Mouse (Mus musculus) right cerebral cortex, postnatal 25 days (tissue): Measurements from ENCODE around the gene Map3k5.

Source experiments
- DNase-seq: peaks from one replicate; pipeline ENCODE4 v3.0.0; 2022

Map3k5 gene

GRCm38 (mm10) chr10:20166797-20167196 lies 232.5 kb downstream of the Map3k5 start:
- peak; percentile 38 for DNase-seq

- DNase-seq = no peak
Measured at GRCm38 (mm10) chr10:20167467-20167866, 233.2 kb downstream of the Map3k5 start.

DNA sequence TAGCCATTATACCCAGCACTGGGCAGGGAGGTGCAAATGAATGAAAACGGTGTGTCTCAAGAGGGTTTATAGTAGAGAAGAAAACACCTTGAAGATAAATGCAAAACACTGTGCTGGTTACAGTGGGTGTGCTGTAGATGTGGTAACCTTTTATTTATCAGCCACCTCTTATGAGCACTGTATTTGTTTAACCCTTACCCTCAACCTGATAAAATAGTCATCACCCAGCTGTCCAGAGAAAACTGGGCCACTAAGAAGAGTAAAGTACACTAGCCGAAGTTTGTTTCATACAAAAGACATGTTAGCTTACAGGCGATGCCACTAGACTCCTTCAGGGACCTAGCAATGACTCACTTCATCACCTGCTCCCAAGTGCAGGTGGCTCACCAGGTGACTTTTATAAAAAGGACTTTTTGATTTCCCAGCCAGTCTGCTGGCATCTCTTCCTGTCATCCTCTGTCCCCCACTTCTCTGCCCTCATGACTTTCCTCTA lies 235.0 kb downstream of the Map3k5 start:
- no peak for DNase-seq

GRCm38 (mm10) chr10:20169927-20170604 lies 235.8 kb downstream of the Map3k5 start:
- no peak for DNase-seq

DNA sequence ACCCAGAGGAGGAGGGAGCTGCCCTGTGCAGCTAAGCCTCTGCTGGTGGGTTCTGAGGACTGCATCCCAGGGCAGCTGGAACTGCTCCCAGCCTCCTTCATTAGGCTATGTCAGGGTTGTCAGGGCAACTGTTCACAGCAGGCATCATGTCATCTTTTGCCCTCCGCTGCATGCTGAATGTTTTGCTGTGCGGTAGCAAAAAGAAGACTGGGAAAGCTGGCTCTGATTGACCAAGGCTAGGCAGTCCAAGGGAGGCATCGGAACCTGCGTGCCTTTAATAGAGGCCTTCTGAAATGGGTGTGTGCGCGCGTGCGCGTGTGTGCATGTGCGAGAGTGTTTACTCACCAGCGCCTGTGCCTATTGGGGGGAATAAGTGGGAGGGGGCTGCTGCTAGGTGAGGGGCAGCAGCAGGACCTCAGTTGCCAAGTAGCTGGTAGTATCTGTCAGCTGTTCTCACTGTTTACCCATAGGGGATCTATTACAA lies 236.4 kb downstream of the Map3k5 start:
- peak; percentile 84 for DNase-seq

DNA sequence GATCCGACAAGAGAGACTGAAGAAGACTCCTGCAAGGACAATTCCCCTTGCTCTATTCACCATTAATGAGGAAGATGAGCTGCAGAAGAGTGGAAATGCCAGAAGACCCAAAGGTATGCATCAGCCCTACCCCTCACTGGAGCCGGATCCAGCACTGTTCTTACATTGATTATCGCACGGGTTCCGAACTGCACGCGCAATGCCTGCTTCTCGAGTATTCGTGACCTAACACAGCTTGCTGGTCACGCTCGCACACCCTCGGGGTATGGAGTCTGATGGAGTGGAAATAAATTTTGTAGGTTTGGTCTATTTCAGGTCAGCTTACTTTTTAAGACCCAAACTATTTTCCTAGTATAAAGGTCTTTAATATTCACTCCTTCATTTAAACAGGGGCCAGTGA lies 236.9 kb downstream of the Map3k5 start:
- DNase-seq = peak; percentile 45

DNA sequence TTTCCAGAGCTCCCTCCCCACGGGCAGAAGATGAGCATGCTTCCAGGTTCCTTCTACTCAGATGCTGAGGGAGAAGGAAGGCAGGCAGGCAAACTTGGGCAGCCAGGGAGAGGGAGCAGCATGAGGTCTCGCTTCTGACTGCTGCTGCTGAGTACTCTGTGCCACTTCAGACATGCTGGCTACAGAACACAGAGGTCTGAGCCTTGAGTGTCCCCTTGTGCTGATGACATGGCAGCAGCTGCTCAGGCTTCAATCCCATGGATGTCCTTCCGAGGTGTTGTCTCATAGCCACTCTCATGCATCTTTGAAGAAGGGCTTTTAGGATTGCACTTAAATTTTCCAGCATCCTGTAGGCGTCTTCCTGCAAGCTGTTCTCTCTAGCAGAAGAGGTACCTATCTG lies 237.5 kb downstream of the Map3k5 start:
- DNase-seq = peak; percentile 34

DNA sequence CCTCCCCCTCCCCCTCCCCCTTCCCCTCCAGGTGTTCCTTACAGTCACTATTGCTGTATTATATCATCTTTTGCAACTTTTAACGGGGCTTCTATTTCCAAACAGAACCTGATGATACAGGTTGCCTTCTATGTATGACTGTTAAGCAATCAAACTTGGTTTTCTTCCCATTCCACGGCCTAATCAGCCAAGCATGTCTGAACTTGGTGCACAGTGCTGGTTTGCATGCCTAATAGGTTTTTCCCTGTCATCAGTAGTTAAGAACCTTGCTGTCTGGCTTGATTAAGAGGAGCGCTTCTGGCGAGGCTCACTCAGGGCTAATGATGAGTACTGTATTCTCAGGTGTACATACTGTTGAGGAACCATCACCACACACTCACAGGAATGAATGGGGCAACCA lies 239.5 kb downstream of the Map3k5 start:
- DNase-seq = no peak

DNA sequence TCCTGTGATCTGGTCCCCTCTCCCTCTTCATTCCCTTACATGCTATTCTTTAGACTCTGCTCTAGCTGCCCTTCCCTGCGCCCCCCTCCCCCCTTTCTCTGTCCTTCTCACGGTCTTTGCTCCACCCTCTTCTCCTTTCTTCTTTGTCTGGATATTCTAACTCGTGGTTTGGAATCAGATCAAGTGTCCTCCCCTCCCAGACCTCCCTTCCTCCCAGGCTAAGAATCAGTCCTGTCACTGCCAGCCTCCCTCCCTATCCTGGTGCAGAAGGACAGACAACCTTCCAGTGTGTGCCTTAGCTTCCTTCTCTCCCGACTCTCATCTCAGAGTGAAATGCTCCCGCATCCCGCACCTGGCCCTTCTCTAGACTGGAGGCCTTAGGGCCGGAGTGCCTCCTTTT lies 241.8 kb downstream of the Map3k5 start:
- no peak for DNase-seq

DNA sequence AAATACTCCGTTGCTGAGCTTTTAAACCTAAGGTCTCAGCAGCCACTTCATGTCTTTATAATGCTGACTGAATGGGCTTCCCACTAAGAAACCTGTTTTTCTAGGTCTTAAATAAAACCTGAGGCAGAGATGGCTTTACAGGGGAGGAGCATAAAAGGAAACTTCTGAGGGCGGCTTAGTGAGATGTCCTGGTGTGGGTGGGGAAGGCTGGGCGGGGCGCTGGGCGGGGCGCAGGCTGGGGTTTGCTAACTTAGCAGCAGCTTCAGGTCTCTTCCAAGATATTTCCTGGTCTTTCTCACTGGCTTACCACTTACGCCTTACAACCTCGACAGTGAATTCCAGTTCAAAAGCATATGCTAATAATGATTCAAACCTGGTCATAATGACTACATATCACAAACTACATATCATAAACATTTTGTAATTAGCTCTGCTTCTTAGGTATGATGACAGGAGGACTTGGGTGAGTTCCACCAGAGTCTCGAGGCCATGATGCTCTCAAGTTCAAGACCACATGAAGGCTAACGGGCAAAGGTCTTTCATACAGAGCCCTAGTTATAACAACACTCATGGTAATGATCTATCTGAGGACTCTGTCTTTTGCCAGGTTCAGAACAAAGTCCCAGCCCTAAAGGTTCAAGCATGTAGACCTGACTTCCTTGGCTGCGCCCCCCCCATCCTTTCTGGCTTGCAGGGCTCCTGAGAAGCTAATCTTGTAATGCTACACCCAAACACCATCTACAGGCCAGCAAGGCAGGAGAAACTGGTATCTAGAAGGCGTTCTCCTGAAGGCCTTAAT lies 244.7 kb downstream of the Map3k5 start:
- no peak for DNase-seq

DNA sequence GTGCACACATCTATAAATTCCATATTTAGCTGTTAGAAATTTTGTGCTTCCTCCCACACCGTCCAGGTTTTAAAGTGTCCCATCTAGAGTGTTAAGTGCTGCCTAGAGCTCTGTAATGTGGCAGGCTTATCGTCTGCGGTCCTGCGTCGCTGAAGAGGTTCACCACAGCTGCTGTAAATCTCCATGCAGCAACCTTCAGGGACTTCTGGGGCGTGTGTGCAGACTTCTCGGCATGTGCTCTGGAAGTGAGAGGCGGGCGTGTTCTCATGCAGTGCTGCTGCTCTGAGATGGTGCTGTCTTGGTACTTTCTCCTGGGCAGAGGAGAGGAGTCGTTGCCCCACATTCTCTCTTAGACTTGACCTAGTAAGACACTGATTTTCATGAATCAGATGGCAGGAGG lies 246.9 kb downstream of the Map3k5 start:
- DNase-seq = no peak

DNA sequence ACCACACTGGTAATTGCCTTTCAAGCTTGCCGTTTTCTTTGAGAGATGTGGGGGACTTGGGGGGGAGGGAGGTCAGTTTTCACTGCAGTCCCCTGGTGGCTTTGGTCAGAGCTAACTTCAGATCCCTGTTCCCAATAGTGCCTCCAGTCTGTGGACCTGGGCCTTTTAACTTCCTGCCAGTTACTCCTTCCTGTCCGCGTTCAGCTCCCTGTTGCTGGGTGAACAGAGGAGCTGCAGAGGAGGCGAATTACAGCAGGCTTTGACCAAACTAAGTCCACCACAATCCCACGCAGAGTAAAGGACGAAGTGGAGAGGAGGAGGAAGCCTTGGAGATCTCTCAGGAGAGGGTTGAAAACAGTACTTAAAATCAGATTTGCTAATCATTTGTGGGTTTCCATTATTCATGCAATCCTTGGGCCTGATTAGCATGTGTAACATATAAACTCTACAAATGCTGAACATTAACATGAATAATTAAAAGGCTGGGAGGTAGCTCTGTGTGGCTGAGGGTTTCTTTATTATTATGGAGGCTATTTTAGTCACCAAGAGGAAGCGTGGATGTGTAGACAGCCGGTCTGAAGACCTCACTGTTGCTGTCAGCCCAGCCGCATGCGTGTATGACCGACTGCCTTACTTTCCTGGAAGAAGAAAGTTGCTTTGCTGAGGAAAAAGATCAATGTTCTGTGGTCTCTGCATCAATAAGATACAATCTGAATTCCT lies 247.6 kb downstream of the Map3k5 start:
- DNase-seq = no peak

DNA sequence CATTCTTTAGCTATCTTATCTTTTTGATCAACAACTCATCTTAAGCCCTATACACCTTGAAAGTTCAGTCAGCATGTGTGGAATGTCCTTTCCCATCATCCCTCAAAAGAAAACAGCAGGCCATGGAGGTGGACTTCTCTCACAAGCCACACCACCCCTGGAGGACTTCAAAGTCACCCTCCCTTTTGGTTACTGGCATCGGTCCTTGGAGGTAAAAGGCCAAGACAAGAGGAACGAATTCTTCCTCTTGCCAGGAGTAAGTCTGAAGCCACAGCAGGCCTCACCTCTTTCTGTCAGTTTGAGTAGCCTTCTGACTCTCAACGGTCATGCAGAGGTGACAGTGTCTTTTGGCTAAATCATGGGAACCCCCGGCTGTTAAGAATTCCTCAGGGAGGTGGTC lies 250.1 kb downstream of the Map3k5 start:
- no peak for DNase-seq

- no peak for DNase-seq
Measured at GRCm38 (mm10) chr10:20185264-20185663, 251.0 kb downstream of the Map3k5 start.

- DNase-seq = no peak
Measured at GRCm38 (mm10) chr10:20185806-20186205, 251.5 kb downstream of the Map3k5 start.

DNA sequence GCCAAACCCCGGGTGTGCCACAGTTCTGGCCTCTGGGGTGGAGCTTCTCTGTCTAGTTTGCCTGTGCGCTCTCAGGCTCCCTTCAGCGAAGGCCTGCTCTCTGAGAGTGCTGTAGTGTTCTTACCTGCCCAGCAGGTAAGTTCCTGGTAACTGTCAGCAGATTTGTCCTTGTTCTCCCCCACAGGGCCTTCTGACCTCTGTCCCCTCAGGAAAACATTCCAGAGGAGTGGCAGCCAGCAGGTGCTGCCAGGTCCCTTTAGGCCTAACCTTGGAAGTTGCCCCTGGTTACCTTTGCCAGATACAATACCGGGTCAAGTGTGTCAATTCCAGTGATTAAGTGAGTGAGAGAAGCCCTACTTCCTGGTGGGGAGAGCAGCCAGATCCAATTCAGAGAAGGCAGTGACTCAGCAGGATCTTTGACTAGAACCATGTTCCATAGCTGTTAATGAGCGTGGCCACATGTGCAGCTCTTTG lies 252.6 kb downstream of the Map3k5 start:
- no peak for DNase-seq

DNA sequence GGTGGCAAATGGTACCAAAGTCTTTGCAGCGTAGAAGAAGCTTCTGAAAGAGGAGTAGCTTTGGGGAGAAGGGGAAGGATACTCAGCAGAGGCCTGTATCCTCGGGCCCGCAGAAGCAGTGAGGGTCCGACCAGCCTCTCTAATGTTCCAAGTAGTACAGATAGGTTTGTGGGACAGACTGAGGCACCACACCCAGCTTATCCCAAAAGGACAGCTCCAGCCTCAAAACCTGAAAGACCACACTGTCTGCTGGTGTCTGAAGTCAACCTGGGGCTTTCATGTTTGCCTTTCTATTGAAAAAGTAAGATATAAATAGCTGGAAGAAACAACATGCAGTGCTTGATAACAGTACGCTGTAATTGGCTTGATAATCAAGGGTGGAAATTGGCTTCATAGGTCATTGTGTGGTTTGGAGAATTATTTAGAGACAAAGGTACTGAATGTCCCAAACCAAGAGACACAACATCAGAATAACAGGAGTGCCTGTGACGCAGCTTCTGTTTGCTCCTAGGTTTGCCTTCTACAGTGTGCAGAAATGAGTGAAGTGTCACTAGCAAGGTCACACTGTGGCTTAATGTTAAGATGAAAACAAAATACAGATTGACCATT lies 256.0 kb downstream of the Map3k5 start:
- DNase-seq = no peak
